Comparison of ENCODE assay signal across 22 mouse cellular contexts in the genomic region with DNA sequence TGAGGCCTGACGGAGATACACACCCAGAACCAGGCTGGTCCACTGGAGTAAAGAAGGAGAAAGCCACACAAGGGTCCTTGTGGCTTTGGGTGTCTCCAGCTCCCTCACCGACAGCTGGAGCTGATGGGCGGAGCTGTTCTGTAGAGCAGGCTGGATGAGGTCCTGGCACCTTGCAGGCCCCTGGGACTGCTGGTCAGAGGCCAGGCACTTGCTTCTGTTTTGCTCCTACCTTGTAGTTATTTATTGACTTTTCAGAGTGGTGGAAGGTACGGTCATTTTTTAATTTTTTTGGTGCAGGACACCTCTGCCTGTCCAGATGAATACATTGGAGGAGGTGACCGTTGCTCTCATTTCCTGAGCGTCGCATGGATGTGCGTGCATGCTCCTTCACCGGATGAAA. TPM values are rescaled to one million over a fixed set of nuclear protein-coding genes. Genes with fewer than 3 reads are reported as not detected.
DNase-seq lines count a peak whose midpoint lies in the region; ATAC-seq and TF ChIP-seq lines count a peak whose summit lies in the region.
"Had no signal": no experiment of that assay in that cellular context is flagged by ENCODE, and none has a peak within 500 bp of the region (broad histone marks: within the 10 kb centered on the region; RNA-seq: fewer than 3 reads in every experiment).

No protein-coding gene starts in this region.

- H3K4me2 ChIP-seq in kidney, embryonic 16.5 days (replicated peaks; ENCODE audit: low read depth, low read length), result no peak overlapping the region
- no peak overlapping the region for H3K4me2 ChIP-seq in liver, postnatal 0 days (ENCODE audit: low read depth, low read length)
- H3K4me2 ChIP-seq: embryonic facial prominence, embryonic 13.5 days; forebrain, embryonic 12.5 days; forebrain, embryonic 15.5 days; heart, embryonic 12.5 days; heart, embryonic 15.5 days; hindbrain, embryonic 14.5 days had no signal

- no peak overlapping the region for H3K4me3 ChIP-seq in kidney, adult 2 months (ENCODE audit: insufficient read depth, low read depth, low read length)
- H3K4me3 ChIP-seq in kidney, embryonic 16.5 days (ENCODE audit: low read length), result no peak overlapping the region
- no peak overlapping the region for H3K4me3 ChIP-seq in hindbrain, embryonic 10.5 days
- no peak overlapping the region for H3K4me3 ChIP-seq in liver, postnatal 0 days (ENCODE audit: low read depth, low read length)
- H3K4me3 ChIP-seq: embryonic facial prominence, embryonic 10.5 days; embryonic facial prominence, embryonic 13.5 days; erythroblast, embryonic 14.5 days; forebrain, embryonic 12.5 days; forebrain, embryonic 15.5 days; heart, embryonic 12.5 days; heart, embryonic 15.5 days had no signal

- TF ChIP-seq POLR2A in kidney, adult 2 months (IDR thresholded peaks at IDR 0.05; ENCODE audit: low read depth, low read length), result no peak

- H3K9me3 ChIP-seq in kidney, embryonic 16.5 days (ENCODE audit: low read length), result no peaks in the 10 kb centered on the region
- H3K9me3 ChIP-seq in hindbrain, embryonic 10.5 days, result no peaks in the 10 kb centered on the region
- no peaks in the 10 kb centered on the region for H3K9me3 ChIP-seq in liver, postnatal 0 days (ENCODE audit: low read length)
- H3K9me3 ChIP-seq: embryonic facial prominence, embryonic 10.5 days; embryonic facial prominence, embryonic 13.5 days; forebrain, embryonic 12.5 days; forebrain, embryonic 15.5 days; heart, embryonic 12.5 days; heart, embryonic 15.5 days had no signal

- H3K27me3 ChIP-seq in kidney, adult 2 months (replicated peaks; ENCODE audit: control insufficient read depth, insufficient read depth, low read length), result no peaks in the 10 kb centered on the region
- no peaks in the 10 kb centered on the region for H3K27me3 ChIP-seq in kidney, embryonic 16.5 days (ENCODE audit: insufficient read depth, low read length)
- no peaks in the 10 kb centered on the region for H3K27me3 ChIP-seq in hindbrain, embryonic 10.5 days (ENCODE audit: insufficient read depth, poor library complexity, severe bottlenecking)
- no peaks in the 10 kb centered on the region for H3K27me3 ChIP-seq in liver, postnatal 0 days (ENCODE audit: insufficient read depth, low read length)
- H3K27me3 ChIP-seq: embryonic facial prominence, embryonic 13.5 days; forebrain, embryonic 12.5 days; forebrain, embryonic 15.5 days; heart, embryonic 12.5 days; heart, embryonic 15.5 days had no signal

- TF ChIP-seq EP300 in liver, postnatal 0 days (IDR thresholded peaks at IDR 0.05; ENCODE audit: low read depth), result no peak

- 73% methylated on average over 9 of the region's 9 CpGs for WGBS in kidney, adult 2 months
- 88% methylated on average over 9 of the region's 9 CpGs for WGBS in kidney, embryonic 16.5 days
- 94% methylated on average over 9 of the region's 9 CpGs for WGBS in hindbrain, embryonic 10.5 days
- WGBS in liver, postnatal 0 days (ENCODE audit: insufficient replicate concordance), result 83% methylated on average over 9 of the region's 9 CpGs

- H3K36me3 ChIP-seq in kidney, adult 2 months (ENCODE audit: control insufficient read depth, insufficient read depth, low read length), result no peaks in the 10 kb centered on the region
- H3K36me3 ChIP-seq in kidney, embryonic 16.5 days (ENCODE audit: insufficient read depth, low read length), result peaks cover 45% of the 10 kb centered on the region
- peaks cover 79% of the 10 kb centered on the region for H3K36me3 ChIP-seq in hindbrain, embryonic 10.5 days
- H3K36me3 ChIP-seq in liver, postnatal 0 days (replicated peaks; ENCODE audit: insufficient read depth, low read length), result peaks cover 26% of the 10 kb centered on the region

- no peak for TF ChIP-seq CTCF in kidney, adult 2 months (conservative IDR thresholded peaks at IDR 0.05; ENCODE audit: insufficient read depth, insufficient read length, low read depth, low read length)
- TF ChIP-seq CTCF in liver, postnatal 0 days (IDR thresholded peaks at IDR 0.05; ENCODE audit: low read depth), result no peak

- ATAC-seq in kidney, embryonic 16.5 days (ENCODE audit: low FRiP score, low TSS enrichment), result no peak
- no peak for ATAC-seq in liver, postnatal 0 days
- ATAC-seq: activated CD4-positive, CD25-positive, alpha-beta regulatory T cell, adult 4 months; forebrain, embryonic 15.5 days had no signal

- H3K4me1 ChIP-seq in kidney, adult 2 months (ENCODE audit: control insufficient read depth, insufficient read depth, low read length), result peaks cover 8% of the 10 kb centered on the region; the same call in 1 of the 2 replicates
- H3K4me1 ChIP-seq in kidney, embryonic 16.5 days (ENCODE audit: insufficient read depth, low read length), result no peaks in the 10 kb centered on the region
- H3K4me1 ChIP-seq in hindbrain, embryonic 10.5 days (replicated peaks), result peaks cover 5% of the 10 kb centered on the region
- H3K4me1 ChIP-seq in liver, postnatal 0 days (ENCODE audit: insufficient read depth), result peaks cover 28% of the 10 kb centered on the region

- H3K27ac ChIP-seq in kidney, adult 2 months (ENCODE audit: insufficient read depth, low read depth, low read length), result no peak overlapping the region
- no peak overlapping the region for H3K27ac ChIP-seq in kidney, embryonic 16.5 days (ENCODE audit: low read length)
- no peak overlapping the region for H3K27ac ChIP-seq in hindbrain, embryonic 10.5 days
- no peak overlapping the region for H3K27ac ChIP-seq in liver, postnatal 0 days (ENCODE audit: low read depth)
- H3K27ac ChIP-seq: embryonic facial prominence, embryonic 10.5 days; embryonic facial prominence, embryonic 13.5 days; forebrain, embryonic 12.5 days; forebrain, embryonic 15.5 days; heart, embryonic 15.5 days; hindbrain, embryonic 14.5 days had no signal

- DNase-seq in adrenal gland, postnatal 10 days, result peak; percentile 35
- DNase-seq in adrenal gland, adult (ENCODE audit: inconsistent age in 2 of 2, low spot score in 1 of 2), result no peak
- DNase-seq in kidney, adult 2 months, result peak; percentile 88
- DNase-seq in kidney, postnatal 14 days, result peak; percentile 62
- DNase-seq in hindbrain, embryonic 10.5 days (ENCODE audit: low spot score), result no peak
- no peak for DNase-seq in liver, postnatal 0 days
- DNase-seq: adrenal gland, postnatal 14 days; embryo, embryonic 11 days; gastrocnemius, postnatal 25 days; heart, adult 18-20 months; heart, postnatal 10 days; heart, postnatal 36 days had no signal

- H3K9ac ChIP-seq in kidney, embryonic 16.5 days (replicated peaks; ENCODE audit: low read length), result no peak overlapping the region
- H3K9ac ChIP-seq in liver, postnatal 0 days (replicated peaks), result no peak overlapping the region
- H3K9ac ChIP-seq: embryonic facial prominence, embryonic 13.5 days; forebrain, embryonic 12.5 days; forebrain, embryonic 15.5 days; heart, embryonic 12.5 days; heart, embryonic 15.5 days; hindbrain, embryonic 14.5 days had no signal

RNA-seq across cellular contexts. Expression of gene 2410131K14Rik, which starts 16.2 kb away (rescaled TPM):
- 1 to 10 TPM; 7.7 to 8.6 TPM for total RNA-seq in adrenal gland, postnatal 10 days (2021)
- 10.0 and 11.0 TPM in 2 replicates for polyA plus RNA-seq in kidney, adult 2 months (2012; rRNA removed)
- polyA plus RNA-seq in kidney, embryonic 16.5 days (2015; fragmentation: Nextera tagmentation; extraction: Ambion mirVana), result 10.6 and 10.7 TPM in 2 replicates
- 11.3 and 12.3 TPM in 2 replicates for polyA plus RNA-seq in hindbrain, embryonic 10.5 days (2016; fragmentation: Nextera tagmentation; extraction: Ambion mirVana)
- polyA plus RNA-seq in liver, postnatal 0 days (2015; fragmentation: Nextera tagmentation; extraction: Ambion mirVana), result 1.3 TPM in 2 replicates
- polyA plus RNA-seq: erythroblast, embryonic 14.5 days had no signal

RNA-seq across cellular contexts. Expression of gene Rnft2, which starts 16.3 kb away (rescaled TPM):
- total RNA-seq in adrenal gland, postnatal 10 days (2021), result 1 to 10 TPM; 4.0 to 5.5 TPM
- 1.8 and 2.9 TPM in 2 replicates for polyA plus RNA-seq in kidney, adult 2 months (2012; rRNA removed)
- polyA plus RNA-seq in kidney, embryonic 16.5 days (2015; fragmentation: Nextera tagmentation; extraction: Ambion mirVana), result 2.8 and 3.3 TPM in 2 replicates
- polyA plus RNA-seq in hindbrain, embryonic 10.5 days (2016; fragmentation: Nextera tagmentation; extraction: Ambion mirVana), result 4.9 and 7.4 TPM in 2 replicates
- 0.14 TPM in 1 of 2 replicates, not detected in the other for polyA plus RNA-seq in liver, postnatal 0 days (2015; fragmentation: Nextera tagmentation; extraction: Ambion mirVana)
- polyA plus RNA-seq: erythroblast, embryonic 14.5 days had no signal

Comparison
In these comparisons a context has a peak if more than half of its experiments do, and no peak if none do; other contexts are left out.
1. DNase-seq: peak in adrenal gland, postnatal 10 days (single experiment), kidney, adult 2 months (single experiment) and kidney, postnatal 14 days (single experiment); none in adrenal gland, adult (0 of 2), hindbrain, embryonic 10.5 days (single experiment) and liver, postnatal 0 days (single experiment).